Mouse (Mus musculus) liver, adult 2 months (tissue): ENCODE measurements around the gene Tanc1.

ENCODE experiments used
- CTCF ChIP-seq: fragments of 200-500 bp; IDR thresholded peaks from 2 replicates; pipeline ENCODE4 v1.5.1; 2011; ENCODE audit warnings: low read depth, low read length, control low read depth
- POLR2A ChIP-seq: fragments of 200-500 bp; IDR thresholded peaks from 2 replicates; pipeline ENCODE4 v1.6.1; 2011; ENCODE audit warnings: low read length, control low read depth; ENCODE audit not compliant: insufficient read depth; ENCODE audit errors: extremely low read depth

DNA sequence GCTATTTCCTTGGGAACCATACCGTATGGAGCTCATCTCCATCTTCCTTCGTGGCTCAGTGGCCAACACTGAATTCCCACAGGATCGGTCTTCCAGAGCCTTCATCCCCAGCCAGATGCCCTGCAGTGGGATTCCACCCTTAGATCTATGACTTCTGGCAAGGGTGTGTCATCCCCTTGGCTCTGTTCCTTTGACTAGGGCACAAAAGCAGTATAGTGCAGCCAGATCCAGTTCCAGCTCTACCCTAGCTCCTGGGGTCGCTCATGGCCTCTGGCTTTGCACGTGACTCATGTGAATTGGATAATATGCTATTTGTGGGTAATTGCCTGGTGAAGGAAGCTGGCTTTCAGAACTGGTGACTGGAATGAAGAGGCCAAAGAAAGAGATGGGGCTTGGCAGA lies 126.5 kb downstream of the Tanc1 start:
- TF ChIP-seq POLR2A, result no peak
- TF ChIP-seq CTCF, result no peak
